Mouse (Mus musculus) stomach, postnatal 0 days (tissue): ENCODE data around the gene Otud7a.

Source experiments
- CTCF ChIP-seq: IDR thresholded peaks from 2 replicates; pipeline ENCODE4 v1.5.1; 2016; ENCODE audit warnings: antibody characterized with exemption, low read depth, mild to moderate bottlenecking, moderate library complexity
- EP300 ChIP-seq: optimal IDR thresholded peaks from 2 replicates; pipeline ENCODE3; 2016; ENCODE audit warnings: antibody characterized with exemption

DNA sequence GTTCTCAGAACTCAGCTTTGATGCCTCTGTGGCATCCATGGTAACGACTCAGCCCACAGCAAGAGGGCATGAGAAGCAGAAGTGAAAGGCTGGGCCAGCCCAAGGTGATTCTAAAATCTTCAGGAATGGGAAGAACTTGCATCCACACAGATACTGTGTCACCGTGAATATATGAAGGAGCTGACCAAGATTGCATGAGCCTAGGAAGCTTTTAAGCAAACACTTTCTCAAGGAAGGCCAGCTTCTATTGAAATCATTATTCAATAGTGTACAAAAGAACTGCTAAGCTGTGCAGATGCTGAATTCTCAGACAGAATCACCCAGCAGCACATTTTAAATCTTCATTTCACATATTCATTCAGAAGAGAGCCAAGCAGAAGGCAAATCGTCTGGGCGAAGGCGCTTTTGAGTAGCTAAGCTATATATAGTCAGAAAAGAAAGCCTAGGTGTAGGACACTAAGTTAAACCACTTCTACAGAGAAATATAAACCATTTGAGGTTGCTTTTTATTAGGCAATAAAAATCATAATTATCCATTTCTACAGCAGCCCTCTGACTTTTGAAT lies 176.3 kb downstream of the Otud7a start:
- TF ChIP-seq CTCF (no peak), EP300 (no peak)
